Mouse (Mus musculus) megakaryocyte progenitor cell, adult 5-6 weeks (primary cell): Measurements from ENCODE around the gene Rhobtb1. TPM values are rescaled to one million over a fixed set of nuclear protein-coding genes. Genes with fewer than 3 reads are reported as not detected.

ENCODE experiments used
- ATAC-seq: replicated peaks from 2 replicates; pipeline ENCODE4 v1.8.0; 2016; ENCODE audit warnings: mild to moderate bottlenecking, moderate TSS enrichment, inconsistent platforms; ENCODE audit not compliant: poor library complexity
- total RNA-seq, 2 experiments: library from RNA; stranded (forward) in 1 of 2; stranded (reverse) in 1 of 2; fragments of 157-497, 149-512 nt in 1 of 2; fragments of 200-1000 nt in 1 of 2; gene quantifications; 2 replicates each; pipeline versions ENCODE4 v1.2.3 to v1.2.4; 2015 to 2017

The Rhobtb1 gene
- total RNA-seq (2015): 1.6 and 1.7 TPM in 2 replicates
- total RNA-seq (2017): 1.7 and 2.0 TPM in 2 replicates

DNA sequence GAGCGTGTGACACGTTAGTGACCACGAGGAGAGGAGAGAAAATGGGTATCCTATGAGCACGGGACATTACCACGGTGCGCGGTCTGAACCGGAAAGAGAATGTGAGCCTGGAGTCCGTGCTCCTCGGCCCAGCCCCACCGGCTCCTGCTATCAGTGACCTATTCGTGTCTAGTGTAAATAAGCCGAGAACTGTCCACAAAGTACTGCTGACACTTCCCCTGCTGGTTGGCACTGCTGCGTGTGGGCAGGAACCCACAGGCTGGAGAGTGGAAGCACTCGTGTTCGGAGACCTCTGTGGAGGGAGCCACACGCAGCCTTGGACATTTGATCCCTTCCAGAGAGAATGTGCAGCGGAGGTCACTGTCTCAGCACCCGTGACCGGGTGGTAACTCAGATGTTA lies at the start of gene Rhobtb1:
Rhobtb1 (plus strand) TSS at position 390 of the 400 bp plus-strand sequence.
- ATAC-seq: no peak

GRCm38 (mm10) chr10:69101988-69102387 lies 49.2 kb upstream of the Rhobtb1 start:
- peak; percentile 83 for ATAC-seq

GRCm38 (mm10) chr10:69104143-69104882 lies 46.9 kb upstream of the Rhobtb1 start:
- ATAC-seq: peak; percentile 58

- 0 out of 2 replicates have a peak, but pooled peaks have one; percentile 5 for ATAC-seq
Observed at GRCm38 (mm10) chr10:69104883-69105225, 46.4 kb upstream of the Rhobtb1 start.

DNA sequence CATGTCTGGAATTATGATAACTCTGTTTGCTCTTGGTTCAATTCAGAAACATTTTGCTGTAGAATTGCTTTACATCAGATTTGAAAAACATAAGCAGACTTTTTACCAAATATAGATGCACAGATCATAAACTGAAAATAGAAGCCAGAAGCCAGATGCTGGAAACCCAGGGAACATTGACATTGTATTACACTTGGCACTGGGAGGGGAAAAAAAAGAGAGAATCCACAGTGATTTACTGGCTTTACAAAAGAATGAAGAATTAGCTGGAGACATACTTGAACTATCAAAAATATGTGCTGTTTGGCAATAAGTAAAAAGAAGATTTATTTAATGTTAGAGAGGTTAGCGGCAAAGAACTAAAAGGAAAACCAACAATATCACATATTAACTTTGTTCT lies 44.4 kb upstream of the Rhobtb1 start:
- ATAC-seq: no peak

DNA sequence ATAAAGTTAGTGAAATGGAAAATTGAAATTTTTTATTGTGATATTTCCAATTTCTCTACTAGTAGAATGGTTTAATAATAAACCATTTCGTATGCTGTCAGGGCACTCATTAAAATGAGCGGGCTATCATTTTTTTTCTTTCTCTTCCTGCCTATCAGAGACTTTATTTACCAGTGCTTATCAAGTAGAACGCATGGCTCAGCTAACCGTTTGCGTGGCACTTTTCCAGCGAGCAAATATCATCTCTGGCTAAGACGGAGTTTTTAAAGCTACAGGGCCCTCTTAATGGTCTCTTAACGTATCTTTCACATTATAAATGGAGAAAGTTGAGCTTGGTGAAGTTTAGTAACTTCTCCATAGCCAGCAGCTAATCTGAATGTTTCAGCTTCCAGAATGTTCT lies 44.0 kb upstream of the Rhobtb1 start:
- ATAC-seq: peak; percentile 67

DNA sequence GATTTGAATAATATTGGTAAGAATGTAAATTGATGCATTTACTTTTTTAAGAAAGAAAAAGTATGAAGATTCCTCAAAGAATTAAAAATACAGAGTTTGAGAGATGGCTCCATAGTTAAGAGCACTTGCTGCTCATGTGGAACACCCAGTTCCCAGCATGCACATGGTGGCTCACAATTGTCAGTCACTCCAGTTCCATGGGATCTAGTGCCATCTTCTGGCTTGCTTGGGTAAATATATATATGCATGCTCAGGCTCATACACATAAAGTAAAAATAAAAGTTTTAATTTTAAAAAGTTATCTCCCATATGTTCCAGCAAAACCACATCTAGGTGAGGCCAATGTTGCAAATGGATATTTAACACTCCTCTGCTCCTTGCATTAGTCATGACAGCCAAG lies 36.9 kb upstream of the Rhobtb1 start:
- peak; percentile 95 for ATAC-seq

DNA sequence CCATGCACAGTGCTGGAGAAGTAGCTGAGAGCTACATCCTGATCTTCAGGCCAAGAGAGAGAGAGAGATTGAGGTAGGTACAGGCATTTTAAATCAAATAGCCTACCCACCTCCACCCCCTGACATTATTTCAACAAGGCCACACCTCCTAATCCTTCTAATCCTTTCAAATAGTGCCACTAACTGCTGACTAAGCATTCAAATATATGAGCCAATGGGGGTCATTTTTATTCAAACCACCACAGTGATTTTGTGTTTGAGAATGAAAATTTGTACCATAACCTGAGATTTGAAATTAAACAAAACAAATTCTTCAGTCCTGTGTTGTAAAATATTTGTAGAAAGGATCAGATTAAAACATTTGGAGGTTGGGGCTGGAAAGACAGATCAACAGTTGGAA lies 33.2 kb upstream of the Rhobtb1 start:
- no peak for ATAC-seq

GRCm38 (mm10) chr10:69118893-69119292 lies 32.3 kb upstream of the Rhobtb1 start:
- no peak for ATAC-seq

DNA sequence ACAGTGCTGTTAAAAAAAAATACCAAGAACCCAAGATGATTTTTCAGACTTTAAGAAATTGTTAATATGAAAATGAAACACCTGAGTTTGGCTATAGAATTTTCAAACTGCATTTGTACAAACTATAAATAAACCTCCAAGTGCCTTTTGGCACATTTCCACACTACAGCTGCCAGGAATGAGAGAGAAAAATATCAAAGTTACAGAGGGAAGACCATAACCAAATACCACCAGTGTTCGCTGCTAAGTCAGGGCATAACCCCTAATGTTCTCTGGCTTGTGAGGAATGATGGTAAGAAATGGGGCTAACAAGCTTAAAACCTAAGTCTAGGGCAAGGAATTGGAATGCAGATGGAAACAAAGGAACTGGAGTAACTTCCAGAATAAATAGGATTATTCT lies 31.8 kb upstream of the Rhobtb1 start:
- no peak for ATAC-seq

GRCm38 (mm10) chr10:69126546-69126945 lies 24.7 kb upstream of the Rhobtb1 start:
- no peak for ATAC-seq

GRCm38 (mm10) chr10:69128531-69128930 lies 22.7 kb upstream of the Rhobtb1 start:
- ATAC-seq: no peak

- ATAC-seq: no peak
Observed at GRCm38 (mm10) chr10:69130613-69131012, 20.6 kb upstream of the Rhobtb1 start.

DNA sequence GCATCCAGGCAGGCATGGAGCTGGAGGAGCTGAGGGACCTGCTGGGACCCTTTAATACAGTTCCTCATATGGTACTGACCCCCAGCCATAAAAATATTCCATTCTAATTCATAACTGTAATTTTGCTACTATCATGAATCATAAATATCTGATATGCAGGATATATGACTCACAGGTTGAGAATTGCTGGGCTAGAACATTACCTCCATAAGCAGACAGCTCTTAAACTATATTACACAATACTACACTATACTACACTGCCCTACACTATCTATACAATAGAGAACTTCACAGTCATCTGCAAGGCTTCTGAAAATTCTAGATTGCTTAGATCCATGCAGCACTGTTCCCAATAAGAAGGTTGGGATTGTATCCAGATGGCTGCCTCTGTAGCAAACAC lies 16.9 kb upstream of the Rhobtb1 start:
- no peak for ATAC-seq

DNA sequence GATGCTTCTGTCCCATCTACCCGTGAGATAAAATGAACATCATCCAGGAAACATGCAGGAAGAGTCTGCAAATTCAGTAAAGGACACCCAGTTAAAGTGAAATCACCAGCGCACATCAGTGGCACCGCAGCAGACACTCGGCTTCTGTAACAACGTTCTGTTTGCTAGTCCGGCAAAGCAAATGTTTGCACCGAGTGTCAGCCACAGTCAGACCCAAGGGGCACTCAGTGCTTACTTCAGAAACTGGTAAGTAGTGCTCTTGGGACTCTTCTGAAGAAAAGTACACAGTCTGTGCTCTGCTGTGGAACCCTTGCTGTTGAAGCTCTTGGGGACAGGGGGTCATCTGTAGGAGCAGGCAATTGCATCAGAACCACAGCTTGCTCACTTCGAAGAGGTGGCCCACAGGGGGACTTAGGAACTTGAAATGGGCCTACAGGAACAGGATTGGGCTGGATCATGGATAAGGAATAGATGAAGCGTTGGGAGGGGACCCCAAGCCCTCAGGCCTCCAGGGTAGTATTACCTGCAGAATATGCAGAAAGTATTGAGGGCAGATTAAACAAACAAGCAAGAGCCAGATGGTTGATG lies 14.9 kb upstream of the Rhobtb1 start:
- no peak for ATAC-seq

GRCm38 (mm10) chr10:69149252-69149651 lies 2.0 kb upstream of the Rhobtb1 start:
- ATAC-seq: no peak

DNA sequence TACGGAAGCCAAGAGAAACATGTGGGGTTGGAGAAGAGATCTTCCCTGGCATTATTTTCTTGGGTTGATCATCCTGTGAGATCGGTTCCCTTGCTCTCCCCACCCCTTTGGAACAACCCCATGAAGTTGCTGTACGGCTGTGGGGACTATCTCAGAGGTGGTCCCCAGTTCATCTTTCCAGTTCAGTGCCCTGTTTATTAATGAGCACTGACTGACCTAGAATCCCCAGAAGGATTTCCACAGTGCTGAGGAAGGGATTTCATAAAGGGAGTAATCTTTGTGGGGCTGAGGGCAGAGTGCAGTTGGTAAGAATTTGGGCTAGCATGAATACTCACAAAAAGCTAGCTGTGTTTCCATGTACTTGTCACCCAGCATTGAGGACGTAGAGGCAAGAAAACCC lies 1.7 kb downstream of the Rhobtb1 start:
- ATAC-seq: no peak

- no peak for ATAC-seq
Observed at GRCm38 (mm10) chr10:69155428-69156175, 4.4 kb downstream of the Rhobtb1 start.

- no peak for ATAC-seq
Observed at GRCm38 (mm10) chr10:69156462-69156861, 5.2 kb downstream of the Rhobtb1 start.

GRCm38 (mm10) chr10:69157471-69157870 lies 6.2 kb downstream of the Rhobtb1 start:
- ATAC-seq: no peak

GRCm38 (mm10) chr10:69160877-69161276 lies 9.6 kb downstream of the Rhobtb1 start:
- no peak for ATAC-seq

DNA sequence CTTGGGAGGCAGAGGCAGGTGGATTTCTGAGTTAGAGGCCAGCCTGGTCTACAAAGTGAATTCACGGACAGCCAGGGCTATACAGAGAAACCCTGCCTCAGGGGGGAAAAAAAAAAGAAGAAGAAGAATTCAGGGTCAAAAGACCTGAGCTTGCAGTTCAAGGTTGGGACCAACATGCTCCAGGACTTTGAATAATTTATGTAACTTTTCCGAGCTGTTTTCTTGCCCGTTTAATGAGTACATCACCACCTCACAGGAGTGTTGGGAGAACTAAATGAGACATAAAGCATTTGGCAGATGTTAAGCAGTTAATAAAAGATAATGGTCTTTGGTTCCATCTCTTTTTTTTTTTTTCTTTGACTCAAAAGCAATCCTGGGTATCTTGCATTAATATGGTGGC lies 10.3 kb downstream of the Rhobtb1 start:
- ATAC-seq: no peak
